Mouse (Mus musculus) T-helper 2 cell (primary cell): ENCODE measurements around the gene Tbc1d7.

ENCODE experiments used
- in situ Hi-C: fragments of 300-600 bp; cut with MboI, MseI; formaldehyde crosslinking; loops from one replicate; pipeline ENCODE4 v1.15.1; 2025; ENCODE audit warnings: high pct_unique_total_duplicates

The Tbc1d7 gene

GRCm38 (mm10) chr13:43171020-43171710 is at the start of gene Tbc1d7:
Tbc1d7 (minus strand) TSS chr13:43171501.
- in situ Hi-C loops, result loop anchor here (10.0 kb wide), 2 partner anchors 304 to 384 kb away; no protein-coding TSS in a partner anchor

GRCm38 (mm10) chr13:43220635-43221034 is 49.3 kb upstream of the Tbc1d7 start:
- in situ Hi-C loops, result loop anchor here (25.0 kb wide), 1 partner anchor 542 kb away; no protein-coding TSS in a partner anchor

- in situ Hi-C loops, result loop anchor here (10.0 to 25.0 kb wide), 2 partner anchors 544 to 914 kb away; partner anchors contain the start of gene Edn1
Observed at GRCm38 (mm10) chr13:43218764-43219163, 47.5 kb upstream of the Tbc1d7 start.

GRCm38 (mm10) chr13:43218284-43218683 is 47.0 kb upstream of the Tbc1d7 start:
- in situ Hi-C loops, result loop anchor here (10.0 to 25.0 kb wide), 2 partner anchors 544 to 913 kb away; partner anchors contain the start of gene Edn1

GRCm38 (mm10) chr13:43217686-43218085 is 46.4 kb upstream of the Tbc1d7 start:
- in situ Hi-C loops, result loop anchor here (10.0 to 25.0 kb wide), 2 partner anchors 545 to 913 kb away; partner anchors contain the start of gene Edn1

- in situ Hi-C loops, result loop anchor here (10.0 to 25.0 kb wide), 2 partner anchors 545 to 912 kb away; partner anchors contain the start of gene Edn1
Observed at GRCm38 (mm10) chr13:43217059-43217458, 45.8 kb upstream of the Tbc1d7 start.

- in situ Hi-C loops, result loop anchor here (10.0 to 25.0 kb wide), 2 partner anchors 546 to 911 kb away; partner anchors contain the start of gene Edn1
Observed at GRCm38 (mm10) chr13:43215994-43216706, 44.8 kb upstream of the Tbc1d7 start.

DNA sequence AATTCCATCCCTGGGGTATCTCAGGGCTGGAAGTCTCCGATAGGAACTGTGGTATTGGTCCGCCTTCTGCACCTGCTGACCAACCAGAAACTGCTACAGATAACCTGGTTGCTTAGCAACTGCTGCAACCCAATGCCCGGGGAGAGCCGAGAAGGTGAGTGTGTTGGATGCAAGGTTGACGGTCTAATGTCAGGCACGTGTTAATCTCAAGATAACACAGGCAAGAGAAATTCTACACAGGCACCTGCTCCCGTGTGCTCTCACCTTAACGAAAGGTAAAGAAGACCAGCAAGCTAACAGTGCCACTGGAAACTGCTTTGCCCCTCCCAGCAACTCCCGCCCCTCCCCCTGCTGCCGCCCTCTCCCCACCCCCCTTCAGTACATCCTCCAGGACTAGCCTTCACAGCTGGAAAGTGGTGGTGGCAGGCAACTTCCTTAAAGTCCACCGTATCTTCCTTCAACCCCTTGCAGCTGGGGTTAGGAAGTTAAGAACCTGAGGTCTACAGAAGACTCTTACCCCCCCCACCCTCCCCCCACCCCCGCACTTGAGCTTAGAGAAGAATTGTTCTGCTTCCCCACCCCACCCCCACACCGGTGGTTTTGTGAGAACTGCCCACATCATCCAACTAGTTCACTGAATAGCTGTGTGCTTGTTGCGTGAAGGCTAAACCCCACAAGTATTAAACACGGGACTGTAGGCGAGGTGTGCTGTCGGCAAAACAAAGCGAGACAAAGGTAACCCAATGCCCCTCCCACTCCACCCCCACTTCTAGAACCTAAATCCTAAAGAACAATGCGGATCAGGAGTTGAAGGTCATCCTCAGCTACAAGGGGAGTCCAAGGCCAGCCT is 44.1 kb upstream of the Tbc1d7 start:
- in situ Hi-C loops, result loop anchor here (10.0 to 25.0 kb wide), 2 partner anchors 547 to 911 kb away; partner anchors contain the start of gene Edn1

DNA sequence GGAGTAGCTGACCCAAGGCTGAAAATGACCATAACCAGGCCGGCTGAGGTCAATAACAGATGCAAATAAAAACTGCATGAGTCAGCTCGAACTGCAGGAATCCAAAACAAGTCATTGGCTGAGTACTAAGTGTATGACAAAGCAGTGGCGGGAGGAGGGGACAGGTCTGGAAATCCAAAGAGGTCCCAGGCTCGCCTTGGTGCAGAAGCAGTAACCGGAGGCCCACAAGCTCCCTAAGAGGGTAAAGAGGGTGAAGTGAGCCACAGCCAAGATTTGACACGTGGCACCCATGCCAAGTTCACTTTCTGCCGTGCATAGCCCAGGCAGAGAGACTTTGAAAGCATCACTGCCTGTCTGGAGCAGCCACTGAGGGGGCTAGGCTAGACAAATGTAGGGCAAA is 41.0 kb upstream of the Tbc1d7 start:
- in situ Hi-C loops, result loop anchor here (10.0 to 25.0 kb wide), 2 partner anchors 550 to 908 kb away; partner anchors contain the start of gene Edn1

DNA sequence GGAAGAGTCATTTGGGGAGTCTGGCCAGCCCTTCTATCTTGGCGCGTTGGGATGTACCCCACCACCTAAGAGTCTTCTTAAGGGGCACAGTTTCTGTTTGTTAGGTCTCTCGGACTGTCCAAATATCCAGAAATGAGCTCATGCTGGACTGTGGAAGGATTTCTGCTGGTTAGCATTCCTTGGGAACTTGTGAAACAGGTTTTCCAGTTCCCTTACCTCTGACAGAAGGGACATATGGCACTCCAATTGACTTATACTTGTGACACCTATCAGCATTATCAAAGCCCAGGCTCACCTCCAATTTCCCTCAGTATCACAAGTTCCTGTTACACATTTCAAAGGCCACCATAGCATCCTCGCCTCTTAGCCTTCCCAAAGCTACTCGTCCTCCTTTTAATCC is 39.7 kb upstream of the Tbc1d7 start:
- in situ Hi-C loops, result loop anchor here (10.0 to 25.0 kb wide), 2 partner anchors 551 to 906 kb away; partner anchors contain the start of gene Edn1

- in situ Hi-C loops, result loop anchor here (25.0 kb wide), 1 partner anchor 553 kb away; no protein-coding TSS in a partner anchor
Observed at GRCm38 (mm10) chr13:43209560-43209959, 38.3 kb upstream of the Tbc1d7 start.

- in situ Hi-C loops, result loop anchor here (25.0 kb wide), 1 partner anchor 553 kb away; no protein-coding TSS in a partner anchor
Observed at GRCm38 (mm10) chr13:43208914-43209439, 37.7 kb upstream of the Tbc1d7 start.

GRCm38 (mm10) chr13:43206118-43206683 is 34.9 kb upstream of the Tbc1d7 start:
- in situ Hi-C loops, result loop anchor here (25.0 kb wide), 1 partner anchor 556 kb away; no protein-coding TSS in a partner anchor

DNA sequence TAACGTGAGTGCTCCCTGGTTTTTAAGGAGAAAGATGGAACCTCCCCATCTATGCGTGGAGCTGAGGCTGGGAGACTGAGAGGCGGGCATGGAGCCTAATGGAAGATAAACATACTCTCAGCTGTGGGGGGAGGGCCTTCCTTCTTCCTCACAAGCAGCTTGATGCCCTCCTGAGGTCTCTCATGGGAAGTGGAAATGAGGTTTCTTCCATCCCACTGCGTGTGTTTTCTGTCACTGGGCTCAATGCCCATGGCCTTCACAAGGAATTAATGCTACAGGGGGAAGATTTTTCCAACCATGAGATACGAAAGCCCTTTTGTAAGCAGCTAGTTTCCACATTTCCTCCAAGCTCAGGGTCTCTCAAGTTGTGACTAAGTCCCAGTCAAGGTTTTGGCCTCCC is 32.3 kb upstream of the Tbc1d7 start:
- in situ Hi-C loops, result loop anchor here (25.0 kb wide), 1 partner anchor 559 kb away; no protein-coding TSS in a partner anchor

DNA sequence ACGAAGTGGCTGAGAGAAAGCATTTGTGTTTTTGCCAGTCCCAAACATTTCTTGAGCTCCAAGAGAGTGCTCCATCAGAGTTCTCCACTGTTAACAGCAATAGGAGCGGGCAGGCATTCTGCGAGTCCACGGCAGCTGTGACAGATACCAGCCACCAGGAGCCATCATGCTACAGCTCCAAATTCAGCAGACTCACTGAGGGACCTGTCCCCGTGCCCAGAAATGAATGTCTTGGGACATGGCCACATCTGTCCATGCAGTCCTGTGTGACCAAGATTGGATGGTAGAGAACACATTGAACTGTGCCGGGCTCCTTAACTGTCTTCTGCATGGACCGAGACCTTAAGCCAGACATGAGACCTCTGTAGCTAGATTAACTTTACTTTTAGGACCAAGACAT is 31.9 kb upstream of the Tbc1d7 start:
- in situ Hi-C loops, result loop anchor here (25.0 kb wide), 1 partner anchor 559 kb away; no protein-coding TSS in a partner anchor

DNA sequence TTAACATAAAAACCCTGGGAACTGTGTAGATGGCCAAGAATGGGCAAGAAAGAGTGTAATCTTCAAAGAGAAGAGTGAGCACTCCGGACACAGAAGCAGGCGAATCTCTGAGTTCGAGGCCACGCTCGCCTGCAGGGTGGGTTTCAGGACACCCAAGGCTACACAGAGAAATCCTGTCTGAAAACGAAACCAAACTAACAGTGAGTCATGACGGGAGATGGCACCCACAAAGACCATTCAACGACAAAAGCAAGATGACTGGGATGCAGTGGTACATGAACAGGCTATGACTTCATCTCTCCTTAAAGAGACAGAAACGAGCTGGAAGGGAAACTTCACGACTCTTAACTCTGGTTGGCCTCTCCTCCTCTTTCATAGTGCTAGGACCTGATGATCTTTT is 31.1 kb upstream of the Tbc1d7 start:
- in situ Hi-C loops, result loop anchor here (25.0 kb wide), 1 partner anchor 560 kb away; no protein-coding TSS in a partner anchor

DNA sequence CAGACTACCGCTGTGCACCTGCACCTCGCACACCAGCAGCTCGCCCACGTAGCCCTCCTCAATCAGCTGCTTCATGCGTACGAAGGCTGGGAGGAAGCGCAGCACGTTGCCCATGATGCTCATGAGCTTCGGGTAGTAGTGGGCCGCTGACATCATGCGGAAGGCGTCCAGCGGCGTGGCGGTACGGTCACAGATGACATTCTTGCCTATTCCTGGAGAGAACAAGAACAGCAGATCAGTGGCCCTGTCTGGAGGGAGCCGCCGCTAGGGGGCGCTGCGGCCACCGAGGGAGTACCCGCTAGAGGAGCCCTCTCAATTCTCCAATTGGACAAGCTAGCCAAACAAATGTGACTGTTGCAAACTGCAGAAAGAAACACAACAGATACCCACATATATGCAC is 29.7 kb upstream of the Tbc1d7 start:
- in situ Hi-C loops, result loop anchor here (25.0 kb wide), 1 partner anchor 561 kb away; no protein-coding TSS in a partner anchor

- in situ Hi-C loops, result loop anchor here (25.0 kb wide), 1 partner anchor 562 kb away; no protein-coding TSS in a partner anchor
Observed at GRCm38 (mm10) chr13:43200473-43200872, 29.2 kb upstream of the Tbc1d7 start.

GRCm38 (mm10) chr13:43199749-43200148 is 28.4 kb upstream of the Tbc1d7 start:
- in situ Hi-C loops, result loop anchor here (25.0 kb wide), 1 partner anchor 563 kb away; no protein-coding TSS in a partner anchor

- in situ Hi-C loops, result no loop called here
Observed at GRCm38 (mm10) chr13:43199282-43199681, 28.0 kb upstream of the Tbc1d7 start.
